Mouse (Mus musculus) embryonic facial prominence, embryonic 14.5 days (tissue): Measurements from ENCODE around the gene Apeh. TPM values are rescaled to one million over a fixed set of nuclear protein-coding genes. Genes with fewer than 3 reads are reported as not detected.

Experiments used
- ATAC-seq: fragments of 200-750 bp; cut with Nextera tagmentation; 2 replicates; pipeline ENCODE4 v1.8.0; 2017; ENCODE audit warnings: low read depth, moderate number of reproducible peaks, moderate TSS enrichment
- DNase-seq: peaks from one replicate; pipeline ENCODE4 v3.0.0-alpha.2; 2015; ENCODE audit warnings: low spot score
- H3K27ac ChIP-seq: fragments of 300-500 bp; sonication (generic); replicated peaks from 2 replicates; pipeline ENCODE4 v1.5.1; 2014; ENCODE audit warnings: low read depth, mild to moderate bottlenecking, low read length, moderate library complexity
- H3K27me3 ChIP-seq: fragments of 300-500 bp; sonication (generic); replicated peaks from 2 replicates; pipeline ENCODE4 v1.6.1; 2014; ENCODE audit warnings: low read length; ENCODE audit not compliant: control insufficient read depth, insufficient read depth
- H3K36me3 ChIP-seq: fragments of 300-500 bp; sonication (generic); 2 replicates; pipeline ENCODE4 v1.6.1; 2014; ENCODE audit warnings: low read length, mixed read lengths; ENCODE audit not compliant: control insufficient read depth, insufficient read depth
- H3K4me1 ChIP-seq: fragments of 300-500 bp; sonication (generic); 2 replicates; pipeline ENCODE4 v1.6.1; 2014; ENCODE audit warnings: antibody characterized with exemption, low read length; ENCODE audit not compliant: control insufficient read depth, insufficient read depth
- H3K4me2 ChIP-seq: fragments of 300-500 bp; sonication (generic); 2 replicates; pipeline ENCODE4 v1.6.1; 2014; ENCODE audit warnings: low read depth, mild to moderate bottlenecking, low read length, moderate library complexity, mixed read lengths
- H3K4me3 ChIP-seq: fragments of 300-500 bp; sonication (generic); 2 replicates; pipeline ENCODE4 v1.5.1; 2014; ENCODE audit warnings: low read depth, mild to moderate bottlenecking, low read length
- H3K9ac ChIP-seq: fragments of 300-500 bp; sonication (generic); 2 replicates; pipeline ENCODE4 v1.6.1; 2014; ENCODE audit warnings: low read depth, mild to moderate bottlenecking, low read length, moderate library complexity, mixed read lengths
- H3K9me3 ChIP-seq: fragments of 300-500 bp; sonication (generic); 2 replicates; pipeline ENCODE4 v1.6.1; 2016; ENCODE audit warnings: low read length; ENCODE audit not compliant: control insufficient read depth
- WGBS: fragments of 180-500 bp; shearing (Covaris S2); extraction: QIAGEN DNeasy Blood & Tissue Kit; methylation state at CpG from one replicate; pipeline ENCODE4 v1.1.7; 2014; 5-methylcytosine and 5-hydroxymethylcytosine counted together
- polyA plus RNA-seq: library from polyadenylated mRNA; unstranded; fragments of >200 nt; fragmentation: Nextera tagmentation; extraction: Ambion mirVana; gene quantifications from 2 replicates; pipeline ENCODE4 v1.2.1, GENCODE M21; 2014

The Apeh gene
- polyA plus RNA-seq, 1 experiment from 2014 or later = 39.9 TPM

DNA sequence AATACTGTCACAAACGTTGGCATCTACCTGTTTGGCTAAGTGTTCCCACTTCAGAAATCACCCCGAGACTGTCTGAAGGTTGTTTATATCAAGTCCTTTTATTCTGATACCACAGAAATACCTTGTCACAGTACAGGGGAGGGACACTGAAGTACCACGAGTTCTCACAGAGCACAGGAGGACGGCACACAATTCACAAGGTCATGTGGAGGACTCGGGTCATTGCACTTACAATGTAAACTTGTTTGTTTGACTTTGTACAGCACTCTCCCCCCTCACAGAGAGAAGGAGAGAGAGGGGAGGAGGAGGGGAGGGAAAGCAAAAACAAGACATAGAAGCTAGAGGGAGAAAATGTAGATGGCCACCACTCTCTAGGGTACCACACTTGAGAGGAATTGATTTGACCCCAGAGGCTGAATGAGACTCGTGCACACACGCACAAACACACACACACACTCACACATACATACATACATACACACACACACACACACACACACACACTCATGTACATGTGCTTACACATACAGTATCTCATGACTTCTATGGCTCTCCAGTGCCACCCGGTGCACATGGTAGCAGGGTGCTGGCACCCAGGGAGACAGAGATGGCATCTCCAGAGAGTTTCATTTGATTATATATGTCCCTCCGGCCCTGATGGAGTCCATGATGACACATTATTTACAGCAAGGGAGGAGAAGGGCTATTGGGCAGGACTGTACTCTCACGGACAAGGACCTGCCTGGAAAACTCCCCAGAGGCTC is 1.7 kb upstream of the Apeh start:
- Histone ChIP-seq H3K9me3 (no peaks in the 10 kb centered on the region), H3K4me3 (no peak overlapping the region), H3K4me2 (peak overlapping the region; percentile 96; the same call in 1 of the 2 replicates), H3K36me3 (peaks cover 16% of the 10 kb centered on the region), H3K27me3 (no peaks in the 10 kb centered on the region), H3K9ac (no peak overlapping the region), H3K27ac (no peak overlapping the region), H3K4me1 (no peaks in the 10 kb centered on the region)
- ATAC-seq (no peak), DNase-seq (no peak)
- 56% methylated on average over 10 of the region's 10 CpGs for WGBS

DNA sequence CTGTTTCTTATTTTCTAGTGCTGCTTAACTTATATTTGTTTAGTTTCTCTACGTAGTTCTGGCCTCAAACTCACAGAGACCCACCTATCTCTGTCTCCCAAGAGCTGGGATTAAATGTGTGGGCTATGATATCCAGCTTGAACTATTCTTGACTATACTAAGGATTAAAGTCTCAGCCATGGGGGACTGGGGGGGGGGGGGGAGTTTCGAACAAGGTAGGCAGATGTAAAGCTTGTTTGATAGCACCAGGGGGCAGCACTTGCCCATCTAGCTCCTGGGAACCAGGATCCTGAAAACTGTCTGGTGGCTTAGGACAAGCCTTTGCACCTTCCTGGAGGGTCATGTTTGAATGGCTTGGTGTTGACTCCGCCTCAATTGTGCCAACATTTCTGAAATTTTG is 1.1 kb upstream of the Apeh start:
- WGBS = 9% methylated on average over 3 of the region's 3 CpGs
- H3K4me1 ChIP-seq = no peaks in the 10 kb centered on the region
- no peaks in the 10 kb centered on the region for H3K9me3 ChIP-seq
- peaks cover 22% of the 10 kb centered on the region for H3K36me3 ChIP-seq
- H3K27me3 ChIP-seq = no peaks in the 10 kb centered on the region
- peak overlapping the region; percentile 96 for H3K4me2 ChIP-seq
- peak overlapping the region; percentile 64; the same call in 1 of the 2 replicates for H3K9ac ChIP-seq
- no peak overlapping the region for H3K27ac ChIP-seq
- peak; percentile 81 for DNase-seq
- H3K4me3 ChIP-seq = peak overlapping the region; percentile 50
- ATAC-seq = no peak

- ATAC-seq (no peak; the same call in 1 of the 2 replicates), DNase-seq (no peak)
- WGBS = 2% methylated on average over 12 of the region's 16 CpGs
- Histone ChIP-seq H3K36me3 (peaks cover 27% of the 10 kb centered on the region), H3K27ac (peak overlapping the region; percentile 59; the same call in 1 of the 2 replicates), H3K4me2 (peak overlapping the region; percentile 96), H3K9ac (peak overlapping the region; percentile 64), H3K4me1 (no peaks in the 10 kb centered on the region), H3K4me3 (peak overlapping the region; percentile 50), H3K9me3 (no peaks in the 10 kb centered on the region), H3K27me3 (no peaks in the 10 kb centered on the region)
Observed at GRCm38 (mm10) chr9:108094998-108095411, 599 bp upstream of the Apeh start.

DNA sequence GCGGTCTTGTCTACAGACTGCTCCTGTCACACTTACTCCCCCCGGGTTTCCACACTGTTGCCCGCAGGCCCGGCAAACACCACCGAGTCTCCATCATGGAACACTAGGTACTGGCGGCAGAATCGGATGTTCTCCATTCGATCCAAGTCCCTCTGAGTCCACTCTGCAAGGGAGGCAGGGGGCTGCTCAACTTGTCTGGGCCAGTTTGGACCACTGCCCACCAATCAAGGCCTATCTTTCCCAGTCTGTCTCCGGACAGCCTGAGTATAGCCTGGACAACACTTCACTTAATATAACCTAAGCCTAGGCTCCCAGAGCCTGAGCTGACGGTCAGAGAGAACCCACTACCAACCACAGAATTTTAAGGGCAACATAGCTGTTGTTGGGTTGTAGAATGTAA is 820 bp downstream of the Apeh start:
- WGBS = 66% methylated on average over 10 of the region's 10 CpGs
- Histone ChIP-seq H3K9me3 (no peaks in the 10 kb centered on the region), H3K4me1 (no peaks in the 10 kb centered on the region), H3K27ac (peak overlapping the region; percentile 59; the same call in 1 of the 2 replicates), H3K4me3 (peak overlapping the region; percentile 50), H3K4me2 (peak overlapping the region; percentile 96), H3K9ac (peak overlapping the region; percentile 64), H3K36me3 (peaks cover 41% of the 10 kb centered on the region), H3K27me3 (no peaks in the 10 kb centered on the region)
- no peak for ATAC-seq
- peak; percentile 7 for DNase-seq

- 92% methylated on average over 7 of the region's 7 CpGs for WGBS
- Histone ChIP-seq H3K4me3 (no peak overlapping the region), H3K4me2 (no peak overlapping the region), H3K27me3 (no peaks in the 10 kb centered on the region), H3K27ac (no peak overlapping the region), H3K9me3 (no peaks in the 10 kb centered on the region), H3K4me1 (no peaks in the 10 kb centered on the region), H3K36me3 (peaks cover 70% of the 10 kb centered on the region), H3K9ac (no peak overlapping the region)
- ATAC-seq (no peak), DNase-seq (no peak)
Observed at GRCm38 (mm10) chr9:108090611-108091120, 3.7 kb downstream of the Apeh start.

GRCm38 (mm10) chr9:108085261-108085660 is 9.1 kb downstream of the Apeh start:
- ATAC-seq (no peak), DNase-seq (no peak)
- H3K27me3 ChIP-seq = peaks cover 30% of the 10 kb centered on the region
- H3K4me1 ChIP-seq = no peaks in the 10 kb centered on the region
- H3K27ac ChIP-seq = no peak overlapping the region
- H3K9ac ChIP-seq = no peak overlapping the region
- peaks cover 58% of the 10 kb centered on the region for H3K36me3 ChIP-seq
- no peaks in the 10 kb centered on the region for H3K9me3 ChIP-seq
- H3K4me2 ChIP-seq = no peak overlapping the region
- WGBS = 93% methylated on average over 4 of the region's 4 CpGs
- no peak overlapping the region for H3K4me3 ChIP-seq

- Histone ChIP-seq H3K4me3 (no peak overlapping the region), H3K4me2 (no peak overlapping the region), H3K36me3 (peaks cover 41% of the 10 kb centered on the region), H3K9ac (no peak overlapping the region), H3K9me3 (no peaks in the 10 kb centered on the region), H3K27me3 (peaks cover 30% of the 10 kb centered on the region), H3K27ac (no peak overlapping the region), H3K4me1 (peaks cover 1% of the 10 kb centered on the region)
- no peak for DNase-seq
- ATAC-seq = no peak
- 80% methylated on average over 6 of the region's 6 CpGs for WGBS
Observed at GRCm38 (mm10) chr9:108083561-108083960, 10.8 kb downstream of the Apeh start.

DNA sequence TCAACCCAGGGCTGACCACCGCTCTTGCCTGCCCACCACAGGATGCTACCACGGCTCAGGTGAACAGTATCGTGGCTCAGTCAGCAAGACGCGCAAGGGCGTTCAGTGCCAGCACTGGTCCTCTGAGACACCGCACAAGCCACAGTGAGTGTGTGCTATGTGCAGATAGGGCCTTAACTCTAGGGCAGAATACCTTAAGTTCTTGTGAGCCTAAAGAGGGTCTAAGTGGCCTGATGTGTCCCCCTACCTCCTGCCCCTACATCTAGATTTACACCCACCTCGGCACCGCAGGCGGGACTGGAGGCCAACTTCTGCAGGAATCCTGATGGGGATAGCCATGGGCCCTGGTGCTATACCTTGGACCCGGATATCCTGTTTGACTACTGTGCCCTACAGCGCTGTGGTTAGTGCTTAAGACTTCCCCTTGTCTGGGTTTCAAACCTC is 11.4 kb downstream of the Apeh start, which contains the start of gene Rnf123:
TSS of gene Rnf123 (minus strand) at position 359 of the 444 bp plus-strand sequence.
- H3K27me3 ChIP-seq = peaks cover 30% of the 10 kb centered on the region
- H3K4me3 ChIP-seq = peak within 1 kb of the TSS; percentile 20
- peak within 1 kb of the TSS; percentile 41 for H3K4me2 ChIP-seq
- peaks cover 35% of the 10 kb centered on the region for H3K36me3 ChIP-seq
- H3K9me3 ChIP-seq = no peaks in the 10 kb centered on the region
- 27% methylated on average over 12 of the region's 12 CpGs for WGBS
- no peak within 1 kb of the TSS for H3K27ac ChIP-seq
- DNase-seq (no peak), ATAC-seq (no peak)
- H3K9ac ChIP-seq = no peak within 1 kb of the TSS
- H3K4me1 ChIP-seq = peaks cover 5% of the 10 kb centered on the region
